Mouse (Mus musculus) heart, adult 9 months (tissue): ENCODE measurements around the gene Cct8l1.
A peak's percentile ranks its signal among the peaks of the same experiment; 100 is the strongest.

ENCODE experiments used
- DNase-seq, 2 experiments: peaks; one replicate each; pipeline ENCODE4 v3.0.0; 2022; ENCODE audit warnings: low spot score in 2 of 2

Gene Cct8l1

GRCm38 (mm10) chr5:25529529-25530421 is 13.9 kb downstream of the Cct8l1 start:
- peak; percentile 99 to 100 for DNase-seq

- DNase-seq: no peak
These were observed 14.8 kb downstream of the Cct8l1 start for GRCm38 (mm10) chr5:25530629-25531028.

GRCm38 (mm10) chr5:25532256-25533147 is 16.6 kb downstream of the Cct8l1 start:
- no peak for DNase-seq

- DNase-seq: no peak
These were observed 17.4 kb downstream of the Cct8l1 start for GRCm38 (mm10) chr5:25533298-25533697.

DNA sequence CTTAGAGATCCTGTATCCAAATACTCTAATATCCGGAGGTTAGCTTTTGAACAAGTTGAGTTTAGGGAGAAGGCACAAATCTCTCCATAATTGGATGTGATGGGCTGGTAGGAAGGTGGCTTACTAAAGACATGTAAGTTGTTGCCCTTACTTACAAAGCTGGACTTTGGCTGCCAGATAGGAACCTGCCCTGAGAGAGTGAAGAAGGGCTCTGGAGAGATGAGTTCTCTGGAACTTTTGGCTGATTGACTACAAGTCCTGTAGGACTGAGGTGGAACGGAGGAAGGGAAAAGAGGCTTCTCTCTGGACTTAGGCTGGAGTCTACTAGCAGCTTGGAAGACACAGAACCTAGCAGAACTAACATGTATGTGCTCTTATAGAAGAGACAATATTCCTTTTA is 19.7 kb downstream of the Cct8l1 start:
- DNase-seq: no peak

- no peak for DNase-seq
These were observed 20.6 kb downstream of the Cct8l1 start for GRCm38 (mm10) chr5:25536451-25536850.

DNA sequence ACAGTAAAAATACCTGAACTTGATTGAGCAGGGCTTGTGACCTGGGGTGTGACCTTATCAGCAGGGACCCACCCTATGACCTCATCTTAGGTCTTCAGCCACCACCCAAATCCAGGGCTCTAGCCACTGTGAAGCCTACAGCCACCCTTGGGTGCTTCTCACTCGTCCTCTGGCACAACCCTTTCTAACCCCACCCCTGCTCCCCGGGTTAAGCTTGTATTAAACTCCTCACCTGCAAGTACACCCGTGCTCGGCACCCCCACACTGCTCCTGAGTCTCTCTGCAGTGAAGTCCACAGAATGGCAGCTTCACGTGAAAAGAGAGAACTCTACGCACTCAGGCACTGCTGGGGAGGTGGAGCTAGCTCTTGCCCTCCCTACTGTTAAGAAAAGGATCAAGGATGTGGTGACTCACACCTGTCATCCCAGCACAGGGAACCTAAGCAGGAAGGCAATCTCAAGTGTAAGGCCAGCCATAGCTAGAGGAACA is 21.1 kb downstream of the Cct8l1 start:
- no peak for DNase-seq

- no peak for DNase-seq
These were observed 24.5 kb downstream of the Cct8l1 start for GRCm38 (mm10) chr5:25540412-25540811.

GRCm38 (mm10) chr5:25540921-25541320 is 25.1 kb downstream of the Cct8l1 start:
- no peak for DNase-seq

DNA sequence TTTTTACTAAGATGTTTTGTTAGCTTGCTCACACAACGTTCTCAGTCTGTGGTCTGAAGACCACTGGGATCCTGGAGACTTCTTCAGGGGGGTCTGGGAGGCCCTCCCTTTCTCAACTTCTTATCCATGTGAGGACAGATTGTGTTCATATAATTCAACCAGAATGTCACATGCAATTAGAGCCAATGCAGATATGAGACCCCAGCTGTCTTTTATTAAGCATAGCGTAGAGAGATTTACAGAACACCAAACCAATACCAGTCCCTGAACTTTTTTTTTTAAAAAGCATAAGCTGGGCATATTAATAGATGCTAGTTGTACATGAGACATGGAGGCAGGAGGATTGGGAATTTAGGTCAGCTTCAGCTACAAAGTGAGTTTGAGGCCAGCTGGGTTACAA is 25.8 kb downstream of the Cct8l1 start:
- no peak for DNase-seq

GRCm38 (mm10) chr5:25544061-25544460 is 28.2 kb downstream of the Cct8l1 start:
- DNase-seq: peak; percentile 60 to 75

- peak; percentile 20 to 25 for DNase-seq
These were observed 28.7 kb downstream of the Cct8l1 start for GRCm38 (mm10) chr5:25544566-25544965.

DNA sequence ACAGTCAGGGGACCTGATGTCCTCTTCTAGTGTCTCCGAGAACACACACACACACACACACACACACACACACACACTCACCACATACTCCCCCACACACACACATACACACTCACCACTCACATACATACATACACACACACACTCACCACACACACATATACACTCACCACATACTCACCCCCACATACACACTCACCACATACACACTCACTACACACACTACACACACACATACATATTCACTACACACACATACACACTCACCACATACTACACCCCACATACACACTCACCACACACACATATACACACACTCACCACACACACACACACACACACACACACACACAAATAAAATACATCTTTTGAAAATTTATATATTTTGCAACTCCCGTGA is 31.0 kb downstream of the Cct8l1 start:
- no peak for DNase-seq

DNA sequence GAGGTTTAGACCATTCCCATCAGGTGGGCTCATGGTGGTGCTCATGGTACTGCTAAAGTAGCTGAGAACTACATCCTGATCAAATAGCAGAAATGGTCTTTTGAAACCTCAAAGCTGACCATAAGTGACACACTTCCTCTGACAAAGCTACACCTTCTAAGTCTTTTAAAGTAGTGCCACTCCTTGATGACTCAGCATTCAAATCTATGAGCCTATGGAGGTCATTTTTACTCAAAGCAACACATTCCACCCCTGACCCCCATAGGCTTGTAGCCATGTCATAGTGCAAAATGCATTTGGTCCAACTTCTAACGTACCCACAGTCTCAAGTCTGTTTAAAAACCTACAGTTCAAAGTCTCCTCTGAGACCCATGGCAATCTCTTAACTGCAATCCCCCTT is 35.0 kb downstream of the Cct8l1 start:
- DNase-seq: no peak

GRCm38 (mm10) chr5:25554210-25554609 is 38.3 kb downstream of the Cct8l1 start:
- DNase-seq: no peak

- no peak for DNase-seq
These were observed 38.8 kb downstream of the Cct8l1 start for GRCm38 (mm10) chr5:25554689-25555088.

GRCm38 (mm10) chr5:25555684-25556083 is 39.8 kb downstream of the Cct8l1 start:
- no peak for DNase-seq

DNA sequence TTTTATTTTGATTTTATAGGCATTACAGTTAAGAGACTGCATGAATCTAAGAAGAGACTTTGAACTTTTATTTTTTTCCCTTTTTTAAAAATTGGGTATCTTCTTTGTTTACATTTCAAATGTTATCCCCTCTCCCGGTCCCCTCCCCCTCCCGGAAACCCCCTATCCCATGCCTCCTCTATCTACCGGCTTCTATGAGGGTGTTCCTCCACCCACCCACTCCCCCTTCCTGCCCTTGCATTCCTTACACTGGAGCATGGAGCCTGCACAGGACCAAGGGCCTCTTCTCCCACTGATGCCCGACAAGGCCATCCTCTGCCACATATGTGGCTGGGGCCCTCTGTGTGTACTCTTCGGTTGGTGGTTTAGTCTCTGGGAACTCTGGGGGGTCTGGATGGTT is 40.5 kb downstream of the Cct8l1 start:
- no peak for DNase-seq
